Mouse (Mus musculus) heart, postnatal 10 days (tissue): ENCODE results near the gene Cactin. TPM values are rescaled to one million over a fixed set of nuclear protein-coding genes. Genes with fewer than 3 reads are reported as not detected.
A peak's percentile ranks its signal among the peaks of the same experiment; 100 is the strongest.

Source experiments
- DNase-seq, 2 experiments: peaks; one replicate each; pipeline ENCODE4 v3.0.0; 2021
- intact Hi-C: fragments of 180-260 bp; cut with DNase I; formaldehyde crosslinking; loops from one replicate; pipeline ENCODE4 v1.15.1; 2025
- total RNA-seq, 2 experiments: library from RNA; stranded (reverse); gene quantifications; 2 replicates each; pipeline ENCODE4 v1.2.3; 2021

Cactin gene
- total RNA-seq, 2 experiments from 2014 or later = 21.0 to 23.6 TPM

DNA sequence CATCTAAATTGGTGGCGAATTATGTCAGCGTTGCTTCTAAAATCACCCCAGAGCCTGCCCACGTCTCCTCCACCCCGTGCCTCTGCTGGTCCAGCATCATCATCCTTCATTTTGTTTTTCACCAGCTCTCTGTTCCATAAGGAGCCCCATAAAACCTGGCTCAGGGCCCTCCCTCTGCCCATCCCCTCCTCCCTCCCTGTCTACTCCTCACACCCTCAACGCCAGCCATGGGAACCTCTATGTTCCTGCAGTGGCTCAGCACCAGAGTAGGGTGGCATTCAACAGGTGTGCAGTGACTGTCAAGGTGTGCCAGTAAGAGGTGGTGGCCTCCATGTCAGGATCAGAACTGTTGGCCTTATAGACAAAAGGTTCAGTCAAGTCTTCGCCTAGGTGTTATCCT, 25.7 kb upstream of the Cactin start:
- intact Hi-C loops = no loop called here
- DNase-seq = no peak

DNA sequence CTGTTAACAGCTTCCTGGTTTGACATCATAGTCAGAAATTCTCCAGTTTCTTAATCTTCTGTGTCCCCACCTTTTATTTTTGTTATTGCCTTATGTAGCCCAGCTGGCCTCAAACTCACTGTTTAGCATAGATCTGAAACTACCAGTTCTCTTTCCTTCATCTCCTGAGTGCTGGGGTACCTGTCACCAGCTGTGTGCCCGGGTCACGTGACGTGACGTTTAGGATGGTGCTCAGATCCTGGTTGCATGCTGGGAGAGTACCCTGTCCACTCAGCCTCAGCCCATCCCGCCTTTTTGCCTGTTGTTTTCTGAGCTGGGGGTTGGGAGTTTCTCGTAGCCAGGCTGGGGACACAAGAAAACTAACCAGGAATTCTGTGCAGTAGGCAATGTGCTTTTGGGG, 23.7 kb upstream of the Cactin start:
- intact Hi-C loops = no loop called here
- DNase-seq = no peak

DNA sequence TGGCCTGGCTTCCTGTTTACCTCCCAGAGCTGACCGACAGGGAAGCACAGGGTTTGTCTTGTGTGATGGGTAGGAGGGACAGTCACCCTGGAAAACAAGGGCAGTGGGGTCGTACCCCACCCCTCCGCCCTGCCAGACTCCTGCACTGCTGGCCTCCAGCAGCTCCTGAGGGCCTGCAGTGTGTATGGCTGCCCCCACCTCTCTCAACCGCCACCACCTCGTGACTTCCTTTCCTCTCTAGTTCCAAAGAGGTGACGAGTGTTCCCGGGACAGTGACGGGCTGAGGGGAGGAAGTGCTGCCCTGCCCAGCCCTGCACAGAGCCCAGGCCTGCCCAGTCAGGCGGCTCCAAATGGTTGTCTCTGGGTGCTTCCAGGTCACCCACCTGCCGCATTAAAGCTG, 23.1 kb upstream of the Cactin start:
- intact Hi-C loops = no loop called here

DNA sequence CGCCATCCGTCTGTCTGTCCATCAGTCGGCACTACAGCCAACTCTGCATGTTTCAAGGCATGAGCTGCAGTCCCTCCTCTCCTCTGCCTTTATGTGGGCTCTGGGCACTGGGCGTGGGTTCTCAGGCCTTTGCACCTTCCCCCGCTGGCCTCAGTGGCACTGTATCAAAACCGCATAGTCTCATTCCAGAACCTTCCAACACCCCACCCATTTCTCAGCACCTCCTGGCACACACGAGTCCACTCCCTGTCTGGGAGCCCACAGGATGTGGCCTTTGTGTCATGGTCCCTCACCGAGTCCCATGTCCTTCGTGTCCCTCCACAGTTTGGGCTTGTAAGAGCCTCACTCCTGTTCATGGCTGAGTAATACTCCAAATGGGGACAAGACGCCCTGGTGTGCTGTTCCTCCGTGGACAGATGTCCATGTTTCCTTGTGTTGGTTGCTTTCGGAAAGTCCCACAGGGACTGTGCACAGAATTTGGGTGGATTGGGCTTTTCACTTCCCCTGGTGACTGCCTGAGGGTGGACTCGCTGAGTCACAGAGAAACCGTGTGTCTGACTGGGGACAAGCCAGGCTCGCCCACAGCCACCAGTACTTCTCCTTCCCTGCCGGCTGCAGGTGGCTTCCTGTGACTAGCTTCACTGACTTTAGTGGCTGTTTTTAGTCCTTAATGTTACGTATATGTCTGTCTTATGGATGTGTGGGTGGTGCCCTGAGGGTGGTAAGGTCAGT, 22.4 kb upstream of the Cactin start:
- intact Hi-C loops = no loop called here
- no peak for DNase-seq

More for the DNA sequence above, 23.1 kb upstream of the Cactin start:
- peak; percentile 68 to 72 for DNase-seq

DNA sequence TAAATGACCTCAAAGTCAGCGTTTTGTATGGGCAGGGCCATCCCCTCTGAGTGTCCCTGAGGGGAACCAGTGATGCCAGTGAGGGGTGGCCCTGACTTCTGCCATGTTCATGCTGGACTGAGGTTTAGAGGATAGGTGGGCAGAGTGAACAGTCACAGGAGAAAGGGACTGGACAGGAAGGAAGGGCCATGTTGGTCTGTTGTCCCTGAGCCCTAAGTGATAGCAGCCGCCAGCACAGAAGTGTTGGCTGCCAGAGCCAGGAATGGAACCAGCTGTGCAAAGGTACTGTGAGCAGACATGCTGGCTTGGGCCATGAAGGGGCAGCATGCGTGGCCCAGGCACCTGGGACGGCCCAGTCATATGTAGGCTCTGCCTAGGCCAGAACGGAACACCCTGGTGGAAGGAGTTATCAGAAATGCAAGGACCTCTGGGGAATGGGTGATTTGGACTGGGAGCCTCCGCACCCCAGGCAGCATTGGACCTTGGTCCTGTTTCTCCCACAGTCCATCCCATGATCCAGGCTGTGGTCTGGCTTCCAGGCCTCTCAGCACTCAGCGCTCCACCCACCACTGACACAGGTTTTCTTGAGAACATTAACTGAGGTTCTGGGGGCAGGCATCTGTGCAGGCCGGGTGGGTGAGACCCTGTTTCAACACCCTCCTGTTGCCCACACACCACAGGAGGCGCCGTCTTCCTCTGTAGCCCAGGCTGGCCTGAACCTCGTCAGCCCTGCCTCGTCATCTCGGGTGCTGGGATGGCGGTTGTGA, 21.1 kb upstream of the Cactin start:
- intact Hi-C loops = no loop called here
- DNase-seq = no peak

DNA sequence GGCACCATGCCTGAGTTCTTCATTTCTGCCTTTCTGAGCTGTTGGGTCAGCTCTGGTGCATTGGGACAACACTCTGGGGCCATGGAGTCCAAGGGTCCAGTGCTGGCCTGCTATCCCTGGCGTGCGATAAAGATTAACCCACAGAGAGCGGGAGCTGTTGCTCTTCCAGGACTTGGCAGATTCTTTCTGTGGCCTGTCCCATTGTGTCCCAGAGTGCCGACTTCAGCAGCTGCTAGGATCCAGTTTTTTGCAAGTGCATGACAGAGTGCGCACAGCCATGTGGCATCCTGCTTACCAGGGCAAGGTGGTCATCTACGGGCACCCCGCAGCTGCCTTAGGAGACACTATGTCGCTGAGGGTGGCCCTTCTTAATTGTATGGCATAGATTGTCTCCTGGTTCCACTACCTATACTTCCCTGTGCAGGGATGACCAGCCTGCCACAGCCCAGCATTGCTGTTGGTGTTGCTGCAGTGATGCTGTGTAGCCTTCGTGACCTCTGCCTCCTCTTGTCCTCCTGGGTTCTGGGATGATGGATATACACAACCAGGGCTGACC, 20.5 kb upstream of the Cactin start:
- intact Hi-C loops = no loop called here
- no peak for DNase-seq

GRCm38 (mm10) chr10:81301321-81301720, 19.6 kb upstream of the Cactin start:
- DNase-seq = no peak
- intact Hi-C loops = no loop called here

- no peak for DNase-seq
- intact Hi-C loops = no loop called here
Measured at GRCm38 (mm10) chr10:81302288-81302687, 18.6 kb upstream of the Cactin start.

DNA sequence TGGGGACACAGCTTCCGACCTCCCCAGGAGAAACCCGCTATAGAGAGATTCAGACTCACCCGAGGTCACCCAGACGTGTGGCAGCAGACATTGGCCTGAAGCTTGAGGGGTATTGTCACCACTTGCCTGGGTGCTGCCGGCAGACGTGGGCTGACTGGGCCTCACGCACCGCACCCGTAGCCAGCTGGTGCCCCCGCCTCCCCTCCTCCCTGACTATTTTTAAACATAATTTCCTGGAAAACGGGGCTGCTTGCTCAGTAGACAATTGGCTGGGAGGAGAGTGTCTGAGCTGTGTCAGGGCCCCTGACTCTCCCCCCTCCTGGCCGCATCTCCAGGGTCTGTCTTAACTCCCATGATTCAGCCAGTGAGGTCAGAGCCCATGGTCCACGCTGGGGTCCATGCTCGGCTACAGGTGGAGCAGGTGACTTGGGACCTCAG, 18.1 kb upstream of the Cactin start:
- intact Hi-C loops = no loop called here
- peak; percentile 67 for DNase-seq

- no peak for DNase-seq
- intact Hi-C loops = no loop called here
Measured at GRCm38 (mm10) chr10:81303258-81303657, 17.6 kb upstream of the Cactin start.

DNA sequence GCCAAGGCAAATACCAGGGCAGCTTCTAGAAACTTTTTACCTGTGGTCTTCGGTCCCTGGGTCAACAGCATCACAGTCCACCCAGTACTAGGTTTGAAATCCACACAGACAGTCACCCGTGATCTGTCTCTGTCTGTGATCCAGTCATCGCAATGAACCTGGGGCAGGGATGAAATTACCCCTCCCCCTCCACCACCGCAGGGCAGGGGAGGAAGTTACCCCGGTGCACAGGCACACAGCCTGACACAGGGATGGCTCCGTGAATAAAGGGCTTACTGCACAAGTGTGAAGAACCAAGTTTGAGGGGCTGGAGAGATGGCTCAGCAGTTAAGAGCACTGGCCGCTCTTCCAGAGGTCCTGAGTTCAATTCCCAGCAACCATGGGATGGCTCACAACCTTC, 17.1 kb upstream of the Cactin start:
- no peak for DNase-seq
- intact Hi-C loops = no loop called here

GRCm38 (mm10) chr10:81304597-81305238, 16.2 kb upstream of the Cactin start:
- intact Hi-C loops = loop anchor here (1.0 kb wide), 1 partner anchor 15 kb away; no protein-coding TSS in a partner anchor
- peak; percentile 57 to 80 for DNase-seq

- DNase-seq = no peak
- intact Hi-C loops = loop anchor here (1.0 kb wide), 1 partner anchor 16 kb away; no protein-coding TSS in a partner anchor
Measured at GRCm38 (mm10) chr10:81305663-81306062, 15.2 kb upstream of the Cactin start.

DNA sequence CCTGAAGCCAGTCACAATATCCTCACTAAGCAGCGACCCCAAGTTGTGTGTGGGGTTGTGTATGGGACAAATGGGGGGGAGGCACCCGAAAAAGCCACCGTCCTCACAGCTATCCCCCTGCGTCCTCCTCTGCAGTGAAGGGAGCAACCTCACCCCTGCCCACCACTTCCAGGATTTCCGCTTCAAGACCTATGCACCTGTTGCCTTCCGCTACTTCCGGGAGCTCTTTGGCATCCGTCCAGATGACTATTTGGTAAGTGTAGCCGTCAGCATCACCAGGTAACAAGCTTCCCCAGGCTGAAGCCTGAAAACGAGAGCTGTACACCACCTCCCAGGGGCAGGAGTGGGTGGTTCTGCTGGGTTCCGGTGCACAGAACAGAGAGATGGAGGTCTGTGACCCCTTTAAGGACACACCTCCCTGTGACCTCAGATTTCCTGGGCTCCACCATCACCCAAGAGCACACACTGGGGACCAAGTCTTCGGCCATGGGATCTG, 14.7 kb upstream of the Cactin start:
- DNase-seq = no peak
- intact Hi-C loops = no loop called here

DNA sequence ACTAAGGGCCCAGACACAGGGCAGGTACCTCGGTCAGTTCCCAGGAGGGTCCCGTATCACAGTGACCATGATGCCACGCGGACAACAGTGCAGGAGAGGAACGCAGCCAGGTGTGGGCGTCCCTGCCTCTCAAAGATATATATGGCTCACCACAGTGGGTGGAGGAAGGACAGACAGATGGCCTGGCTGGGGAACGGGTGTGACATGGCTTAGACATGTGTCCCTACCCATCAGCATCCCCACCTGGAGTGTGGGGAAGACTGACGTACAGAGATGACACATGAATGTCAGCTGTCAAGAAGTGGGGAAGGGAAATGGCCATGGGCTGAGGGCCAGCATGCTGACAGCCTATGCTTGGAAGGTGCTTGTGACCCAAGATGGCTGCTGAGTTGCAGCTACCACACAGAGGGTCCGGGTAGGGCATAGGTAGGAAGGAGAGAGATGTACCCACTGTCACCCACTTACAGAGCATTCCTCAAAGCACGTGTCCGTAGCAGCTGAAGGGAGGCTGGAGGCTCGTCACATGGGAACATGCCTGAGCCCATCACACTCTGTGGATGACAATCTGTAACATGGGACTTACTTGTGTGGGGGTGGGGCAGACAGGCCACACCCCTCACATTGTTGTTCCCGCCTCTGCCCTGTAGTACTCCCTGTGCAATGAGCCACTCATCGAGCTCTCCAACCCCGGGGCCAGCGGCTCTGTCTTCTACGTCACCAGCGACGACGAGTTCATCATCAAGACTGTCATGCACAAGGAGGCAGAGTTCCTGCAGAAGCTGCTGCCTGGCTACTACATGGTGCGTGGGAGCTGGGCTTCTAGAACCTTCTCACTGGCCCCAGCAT, 13.8 kb upstream of the Cactin start:
- no peak for DNase-seq
- intact Hi-C loops = no loop called here

DNA sequence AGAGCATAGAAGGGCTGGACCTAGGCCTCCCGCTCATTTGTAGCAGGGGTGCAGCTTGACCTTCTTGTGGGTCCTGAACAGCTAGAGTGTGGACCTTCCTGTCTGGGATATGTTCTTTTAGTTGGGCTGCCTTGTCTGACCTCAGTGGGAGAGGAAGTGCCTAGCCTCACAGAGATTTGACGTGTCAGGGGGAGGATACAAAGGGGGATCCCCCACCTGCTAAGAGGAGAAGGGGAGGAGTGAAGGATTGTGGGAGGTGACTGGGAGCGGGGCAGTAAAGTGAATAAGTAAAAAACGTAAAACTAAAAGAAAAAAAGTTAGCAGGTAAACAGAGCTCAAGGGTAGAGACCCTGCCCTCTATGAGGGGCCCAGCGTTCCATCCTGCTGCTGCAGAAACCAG, 11.3 kb upstream of the Cactin start:
- intact Hi-C loops = no loop called here
- no peak for DNase-seq

GRCm38 (mm10) chr10:81313581-81313980, 7.3 kb upstream of the Cactin start:
- intact Hi-C loops = no loop called here
- no peak for DNase-seq

- intact Hi-C loops = no loop called here
- no peak for DNase-seq
Measured at GRCm38 (mm10) chr10:81314201-81314600, 6.7 kb upstream of the Cactin start.

GRCm38 (mm10) chr10:81315587-81315986, 5.3 kb upstream of the Cactin start:
- intact Hi-C loops = no loop called here

More at GRCm38 (mm10) chr10:81315587-81315986, 5.3 kb upstream of the Cactin start:
- DNase-seq = no peak
